Mouse (Mus musculus): Measurements from ENCODE around the gene Zfp113.

GRCm38 (mm10) chr5:138193771-138194727 is 38.5 kb upstream of the Zfp113 start, which contains the start of gene Mblac1:
- TF ChIP-seq CTCF (IDR thresholded peaks at IDR 0.05; ENCODE audit: low read depth, low read length) (no peak), GATA1 (IDR thresholded peaks at IDR 0.05; ENCODE audit: borderline replicate concordance, low read length) (no peak), TAL1 (conservative IDR thresholded peaks at IDR 0.05; ENCODE audit: low read depth, low read length) (no peak)

Data from G1E (cell line).